Mouse (Mus musculus) urinary bladder, postnatal 36 days (tissue): ENCODE results near the gene Tmprss7.
A peak's percentile ranks its signal among the peaks of the same experiment; 100 is the strongest.

Source experiments
- DNase-seq, 2 experiments: peaks; one replicate each; pipeline ENCODE4 v3.0.0; 2022; ENCODE audit warnings: low spot score in 2 of 2, mixed read lengths in 1 of 2

The Tmprss7 gene

GRCm38 (mm10) chr16:45686833-45687232, 6.6 kb downstream of the Tmprss7 start:
- DNase-seq = no peak

DNA sequence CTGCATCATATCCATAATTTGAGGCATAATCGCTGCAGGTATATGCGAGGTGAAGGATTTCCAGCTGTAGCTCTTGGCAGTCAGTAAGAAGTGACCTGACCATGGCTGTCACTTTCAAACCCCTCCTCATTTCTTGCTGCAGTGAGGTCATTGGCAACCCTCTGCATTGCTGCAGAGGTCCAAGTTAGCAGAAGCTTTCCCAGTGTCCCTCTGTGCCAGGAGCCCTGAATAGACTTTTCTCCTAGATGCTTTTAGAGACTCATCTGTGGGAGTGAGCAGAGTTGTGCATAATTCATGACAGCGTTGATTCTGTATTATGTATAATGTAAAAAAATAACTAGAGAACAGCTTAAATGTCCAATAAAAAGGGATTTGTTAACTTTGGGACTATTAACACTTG, 8.2 kb downstream of the Tmprss7 start:
- no peak for DNase-seq

DNA sequence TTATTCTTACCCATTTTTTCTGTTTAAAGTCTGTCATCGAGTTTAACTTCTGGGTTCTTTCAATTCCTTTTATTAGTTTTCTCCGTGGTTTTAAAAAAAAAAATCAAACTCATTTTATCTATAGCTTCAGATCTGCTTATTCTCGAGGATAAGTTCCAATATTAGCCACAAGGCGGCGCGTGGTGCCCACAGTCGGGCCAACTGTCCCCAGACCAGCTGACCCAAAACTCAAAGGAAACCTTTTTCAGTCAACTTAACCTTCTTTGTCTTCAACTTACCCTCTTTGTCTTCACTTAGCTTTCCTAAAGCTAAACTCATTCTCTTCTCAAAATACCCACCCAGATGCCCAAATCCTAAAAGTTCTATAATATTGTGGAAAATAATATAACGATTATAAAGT, 8.6 kb downstream of the Tmprss7 start:
- DNase-seq = peak; percentile 53 to 61

- DNase-seq = no peak
Observed at GRCm38 (mm10) chr16:45676462-45676861, 17.0 kb downstream of the Tmprss7 start.

DNA sequence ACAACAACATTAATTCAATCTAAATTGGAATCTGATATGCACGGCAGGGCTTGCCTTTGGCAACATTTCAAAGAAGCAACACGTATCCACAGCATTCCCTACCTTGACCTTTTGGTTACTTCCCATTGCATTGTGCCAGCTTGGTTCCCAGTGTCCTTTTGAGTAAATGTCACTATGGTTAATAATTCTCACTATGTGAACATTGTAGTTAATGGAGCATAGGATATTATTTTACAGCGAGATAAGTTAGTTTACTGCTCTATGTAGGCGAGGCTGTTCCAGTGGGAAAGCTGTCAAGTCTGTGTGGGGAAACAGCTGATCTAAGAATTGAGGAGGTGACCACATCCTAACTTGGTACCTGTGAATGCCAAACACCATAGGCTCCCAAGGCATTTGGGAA, 23.5 kb downstream of the Tmprss7 start:
- DNase-seq = no peak

DNA sequence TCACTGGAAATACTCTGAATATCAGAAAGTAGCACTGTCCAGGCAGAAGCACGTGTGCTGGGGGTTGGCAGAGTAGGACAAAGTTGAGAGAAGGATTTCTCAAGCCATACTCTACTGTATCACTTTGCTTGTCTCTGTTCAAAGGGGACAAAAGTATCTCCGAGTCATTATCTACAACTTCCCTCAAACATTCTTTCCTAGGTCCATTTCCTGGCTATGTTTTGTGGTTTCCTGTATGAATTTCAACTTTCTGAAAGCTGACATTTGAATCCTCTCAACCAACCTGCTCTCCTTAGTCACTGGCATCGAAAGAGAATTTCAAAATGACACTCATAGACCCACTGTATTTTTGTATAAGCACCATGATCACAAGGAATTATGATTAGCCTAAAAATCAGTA, 25.3 kb downstream of the Tmprss7 start:
- DNase-seq = no peak

DNA sequence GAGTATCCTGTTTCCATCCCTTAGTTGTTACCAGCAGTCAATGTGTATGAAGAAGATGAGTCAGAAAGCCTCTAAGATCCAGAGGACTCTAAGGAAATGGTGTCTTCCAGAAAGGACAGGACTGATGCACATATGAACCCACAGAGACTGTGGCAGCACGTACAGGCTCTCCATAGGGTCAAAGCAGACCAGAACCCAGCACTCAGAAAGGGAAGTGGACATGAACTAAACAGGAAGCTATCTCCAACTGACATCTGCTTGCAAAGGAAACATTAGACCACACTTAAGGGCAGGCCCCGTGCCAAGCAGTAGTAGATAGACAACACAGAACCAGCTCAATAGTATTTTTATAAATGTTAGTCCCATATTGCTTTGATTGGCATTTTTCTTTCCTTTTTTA, 27.3 kb downstream of the Tmprss7 start:
- no peak for DNase-seq

GRCm38 (mm10) chr16:45662381-45662780, 31.1 kb downstream of the Tmprss7 start:
- DNase-seq = no peak

GRCm38 (mm10) chr16:45659596-45659995, 33.9 kb downstream of the Tmprss7 start:
- no peak for DNase-seq

DNA sequence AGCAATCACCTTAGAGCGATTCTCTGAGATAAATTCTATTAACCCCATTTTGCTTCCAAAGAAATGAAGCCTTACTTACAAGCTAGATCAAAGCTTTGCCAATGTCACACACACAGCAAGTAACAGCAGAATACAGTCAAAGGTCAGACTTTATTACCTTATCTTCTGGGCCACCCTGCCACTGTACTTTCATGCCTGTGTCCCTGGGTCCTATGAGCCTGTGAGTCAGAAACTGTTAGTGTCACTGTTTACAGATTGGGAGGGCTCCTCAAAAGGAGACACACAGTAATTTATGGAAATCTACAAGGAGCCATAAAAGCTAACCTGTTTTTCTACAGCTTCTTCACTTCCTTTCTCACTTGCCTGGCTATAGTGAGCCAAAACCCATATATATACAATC, 35.2 kb downstream of the Tmprss7 start:
- no peak for DNase-seq

DNA sequence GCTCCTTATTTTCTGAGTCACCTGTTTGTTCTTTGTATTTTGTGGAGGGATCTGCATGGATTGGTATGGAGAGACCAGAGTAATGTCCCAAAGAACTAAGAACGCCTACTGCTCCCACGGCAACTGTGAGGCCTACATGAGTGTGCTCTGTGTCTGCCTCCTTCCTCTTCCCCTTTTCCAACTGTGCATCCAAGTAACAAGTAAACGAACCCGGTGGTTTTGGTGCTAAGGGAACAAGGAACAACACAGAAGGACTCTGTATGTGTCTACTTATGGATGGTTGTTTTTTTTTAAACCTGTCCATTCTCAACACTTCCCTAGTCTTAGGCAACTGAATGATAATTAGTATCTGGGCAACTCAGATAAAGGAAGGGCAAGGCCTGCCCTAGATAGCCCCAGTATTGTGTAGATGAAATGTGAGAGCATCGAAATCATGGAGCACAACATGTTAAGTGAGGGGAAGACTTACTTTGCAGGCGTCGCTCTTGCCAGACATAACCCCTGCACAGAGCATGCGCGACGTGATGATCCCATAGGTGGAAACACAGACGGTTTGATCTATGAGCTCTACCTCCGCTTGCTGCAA, 35.8 kb downstream of the Tmprss7 start:
- DNase-seq = no peak

- no peak for DNase-seq
Observed at GRCm38 (mm10) chr16:45654465-45654864, 39.0 kb downstream of the Tmprss7 start.

- peak; percentile 27 to 40 for DNase-seq
Observed at GRCm38 (mm10) chr16:45653934-45654332, 39.5 kb downstream of the Tmprss7 start, which contains the start of gene BC016579. Gene BC016579, minus strand, starts transcription at chr16:45654068.

GRCm38 (mm10) chr16:45653009-45653933, 40.2 kb downstream of the Tmprss7 start:
- DNase-seq = no peak

DNA sequence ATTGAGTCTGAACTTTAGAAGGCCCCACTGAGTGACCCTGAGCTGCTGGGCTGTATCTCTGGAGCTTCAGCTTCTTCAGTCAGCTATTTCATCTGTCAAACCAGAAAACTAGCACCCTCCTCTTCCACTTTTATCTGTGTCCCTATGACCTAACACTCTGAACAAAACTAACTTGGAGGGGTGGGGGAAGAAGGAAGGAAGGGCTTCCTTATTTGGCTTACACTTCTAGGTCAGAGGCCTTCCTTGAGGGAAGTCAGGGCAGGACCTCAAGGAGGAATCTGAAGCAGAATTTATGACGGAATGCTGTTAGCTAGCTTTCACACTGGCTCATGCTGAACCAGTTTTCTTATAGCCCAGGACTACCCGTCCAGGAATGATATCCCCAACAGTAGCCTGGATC, 42.0 kb downstream of the Tmprss7 start:
- DNase-seq = no peak

- DNase-seq = no peak
Observed at GRCm38 (mm10) chr16:45644380-45644779, 49.1 kb downstream of the Tmprss7 start.

DNA sequence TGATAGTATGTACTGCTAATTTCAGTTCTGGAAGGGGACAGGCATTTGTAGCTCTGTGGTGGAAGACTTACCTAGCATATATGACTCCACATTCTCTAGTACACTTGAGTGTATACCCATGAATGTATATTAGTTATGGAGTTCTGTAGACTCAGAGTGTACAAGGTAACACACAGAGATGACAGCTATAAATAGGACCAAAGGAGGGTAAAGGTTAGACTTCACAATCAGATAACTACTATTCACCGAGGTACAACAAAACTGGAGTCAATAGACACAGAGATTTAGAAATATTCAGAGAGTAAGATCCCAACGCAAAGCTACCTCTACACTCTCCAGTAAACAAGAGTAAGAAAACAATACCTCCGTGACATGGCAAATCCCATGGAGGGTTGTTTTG, 49.5 kb downstream of the Tmprss7 start:
- DNase-seq = no peak

DNA sequence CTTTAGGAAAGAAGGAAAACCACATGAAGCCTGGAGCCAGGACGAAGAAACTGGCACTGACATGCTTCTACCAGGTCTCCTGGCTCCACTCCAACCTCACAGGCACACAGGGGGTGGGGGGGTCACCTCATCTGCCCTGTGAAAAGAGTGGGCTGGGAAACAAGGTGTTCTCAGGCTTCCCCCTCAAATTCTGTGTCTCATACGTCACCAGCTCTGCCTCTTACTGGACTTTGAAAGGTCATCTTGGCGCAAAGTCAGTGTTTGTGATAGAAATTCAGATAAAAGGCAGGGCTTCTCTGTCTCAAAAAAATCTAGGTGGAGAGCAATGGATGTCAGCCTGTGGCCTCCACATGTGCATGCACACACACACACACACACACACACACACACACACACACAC, 52.2 kb downstream of the Tmprss7 start:
- DNase-seq = no peak

DNA sequence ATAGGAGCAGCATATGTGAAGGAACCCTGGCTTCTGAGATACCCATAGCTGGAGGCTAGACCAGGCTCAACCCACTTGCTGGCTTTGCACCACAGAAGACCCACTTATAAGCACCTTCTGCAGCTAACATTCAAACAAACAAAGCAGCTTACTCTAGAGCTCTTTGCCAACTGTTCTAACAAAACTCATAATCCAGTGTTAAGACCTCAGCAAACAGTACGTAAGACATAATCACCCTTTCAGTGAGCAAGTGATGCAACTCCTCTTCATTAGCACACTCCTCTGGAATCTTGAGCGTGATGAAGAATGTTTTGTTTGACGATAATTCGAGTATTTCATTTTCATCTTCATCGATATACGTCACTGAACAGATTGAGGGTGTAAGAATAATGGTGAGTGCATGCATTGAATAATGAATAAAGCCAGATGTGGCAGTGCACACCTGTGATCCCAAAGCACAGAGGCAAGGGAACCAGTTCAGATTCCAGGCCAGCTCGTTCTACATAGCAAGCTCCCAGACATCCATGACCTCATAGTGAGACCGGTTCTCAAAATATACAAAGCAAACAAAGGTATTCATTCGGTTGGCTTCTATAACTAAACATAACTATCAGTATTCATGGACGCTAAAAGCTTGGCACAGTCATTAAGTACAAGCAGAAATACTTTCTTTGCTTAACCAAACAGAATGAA, 53.2 kb downstream of the Tmprss7 start:
- no peak for DNase-seq

- no peak for DNase-seq
Observed at GRCm38 (mm10) chr16:45635826-45636225, 57.6 kb downstream of the Tmprss7 start.

- DNase-seq = no peak
Observed at GRCm38 (mm10) chr16:45632420-45632819, 61.0 kb downstream of the Tmprss7 start.

DNA sequence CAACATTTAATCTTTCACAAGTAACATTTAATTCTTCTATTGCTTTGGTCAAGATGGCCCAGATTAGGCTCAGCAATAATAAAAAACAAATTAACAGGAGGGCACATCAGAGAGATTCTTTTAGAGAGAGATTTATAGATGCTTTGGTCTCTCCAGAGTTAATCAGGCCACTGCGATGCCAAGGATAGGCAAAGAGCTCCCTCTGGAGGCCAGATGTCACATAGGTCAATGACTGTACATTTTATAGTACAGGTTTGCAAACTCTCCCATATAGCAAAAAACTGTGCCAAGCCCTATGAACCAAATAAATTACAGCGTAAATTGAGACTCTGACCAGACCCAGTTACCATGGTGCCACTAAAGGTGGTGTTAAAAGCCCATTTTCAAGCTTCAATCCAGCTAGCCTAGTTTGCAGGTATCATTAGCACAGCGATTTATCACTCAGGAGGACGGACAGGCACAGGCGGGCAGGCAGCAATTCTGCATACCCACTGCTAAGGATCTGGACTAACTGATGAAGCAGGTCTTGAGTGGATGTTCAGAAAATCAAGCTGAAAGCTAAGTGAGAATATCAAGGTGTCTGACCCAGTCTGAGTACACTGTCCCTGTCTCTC, 63.0 kb downstream of the Tmprss7 start:
- peak; percentile 45 to 54 for DNase-seq
